Mouse (Mus musculus) left cerebral cortex, postnatal 36 days (tissue): ENCODE data around the gene Gm49361. TPM values are rescaled to one million over a fixed set of nuclear protein-coding genes. Genes with fewer than 3 reads are reported as not detected.
A peak's percentile ranks its signal among the peaks of the same experiment; 100 is the strongest.
"Not testable (repeated sequence)": the region's sequence is repeated elsewhere in the genome, so short reads cannot be mapped to it uniquely, and the experiment has no call there.

Source experiments
- DNase-seq, 2 experiments: peaks; one replicate each; pipeline ENCODE4 v3.0.0; 2021 to 2022; ENCODE audit warnings: low spot score in 2 of 2, mixed read lengths in 1 of 2
- intact Hi-C: fragments of 180-260 bp; cut with DNase I; formaldehyde crosslinking; loops from one replicate; pipeline ENCODE4 v1.15.1; 2025
- total RNA-seq, 2 experiments: library from RNA; stranded (reverse); gene quantifications; 2 replicates each; pipeline ENCODE4 v1.2.3; 2021

Gm49361 gene
- total RNA-seq, 2 experiments from 2014 or later, result not detected

DNA sequence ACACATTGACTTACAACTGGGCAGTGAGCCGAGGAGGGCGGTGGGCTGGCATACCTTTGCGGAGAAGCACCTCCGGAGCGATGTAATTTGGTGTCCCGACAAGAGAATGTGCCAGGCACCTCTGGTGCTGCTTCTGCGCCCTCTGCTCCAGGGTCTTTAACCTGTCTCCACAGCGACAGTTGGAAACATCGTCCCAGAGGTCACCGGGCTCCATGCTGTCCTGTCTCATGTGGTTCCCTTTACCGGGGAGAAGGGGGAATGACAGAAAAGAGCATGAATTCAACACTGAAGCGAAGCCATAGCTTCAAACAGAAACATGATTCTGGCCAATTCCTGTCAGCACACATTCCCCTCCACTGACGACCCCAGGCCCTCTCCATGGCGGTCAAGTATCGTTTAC lies 49.8 kb downstream of the Gm49361 start:
- DNase-seq, result no peak
- intact Hi-C loops, result no loop called here

DNA sequence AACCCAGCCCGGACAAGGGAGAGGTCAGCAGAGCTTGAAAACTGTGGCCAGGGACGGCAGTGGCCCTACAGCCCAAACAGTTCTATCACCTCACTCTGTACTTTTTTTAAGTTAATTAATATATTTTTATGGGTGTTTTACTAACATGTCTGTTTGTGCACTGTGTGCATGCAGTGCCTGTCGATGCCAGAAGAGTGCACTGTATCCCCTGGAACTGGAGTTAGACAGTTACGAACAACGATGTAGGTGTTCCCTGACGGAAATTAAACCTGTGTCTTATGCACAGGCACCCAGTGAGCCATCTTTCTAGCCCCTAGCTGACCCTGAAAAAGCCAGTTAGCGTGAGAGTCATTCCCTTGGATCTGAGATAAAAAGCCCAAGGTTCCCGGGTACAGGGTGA lies 50.4 kb downstream of the Gm49361 start:
- no peak for DNase-seq
- intact Hi-C loops, result no loop called here

DNA sequence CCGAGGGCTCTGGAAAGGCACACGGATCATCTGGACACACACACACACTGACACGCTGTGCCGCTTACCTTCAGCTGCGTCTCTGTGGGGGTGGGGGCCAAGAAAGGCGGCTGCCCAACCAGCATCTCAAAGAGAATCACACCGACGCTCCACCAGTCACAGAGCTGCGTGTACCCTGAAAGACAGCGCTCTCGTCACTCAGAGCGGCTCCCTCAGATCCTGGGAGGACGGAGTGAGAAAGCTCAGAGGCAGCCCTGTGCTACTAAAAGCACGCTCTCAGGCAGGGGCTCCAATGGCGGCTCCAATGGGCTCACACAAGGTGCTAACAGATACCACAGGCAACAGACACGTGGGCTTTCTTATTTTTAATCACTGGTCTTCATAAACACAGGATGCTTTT lies 51.7 kb downstream of the Gm49361 start:
- intact Hi-C loops, result no loop called here
- no peak for DNase-seq

DNA sequence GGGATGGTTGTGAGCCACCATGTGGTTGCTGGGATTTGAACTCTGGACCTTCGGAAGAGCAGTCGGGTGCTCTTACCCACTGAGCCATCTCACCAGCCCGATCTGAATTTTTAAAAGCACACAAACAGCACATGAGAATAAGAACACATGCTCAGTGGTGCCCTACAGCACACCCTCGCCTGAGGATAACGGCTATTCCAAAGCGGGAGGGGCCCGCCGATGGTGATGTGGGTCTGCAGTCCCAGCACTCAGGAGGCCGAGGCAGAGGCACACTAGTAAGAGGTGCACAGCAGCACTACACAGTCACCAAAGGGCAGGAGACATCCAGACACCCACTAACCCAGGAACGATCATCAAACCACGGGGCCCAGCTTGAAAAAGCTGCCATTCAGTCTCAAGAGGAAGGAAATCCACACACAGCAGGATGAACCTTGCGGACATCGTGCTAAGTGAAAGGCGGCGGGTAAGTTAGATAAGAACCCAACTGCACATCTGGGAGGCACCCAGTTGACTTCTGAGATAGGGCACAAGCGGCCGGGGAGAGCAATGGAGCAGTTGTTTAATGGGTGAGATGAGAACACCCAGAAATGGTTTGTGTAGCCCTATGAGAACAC lies 53.3 kb downstream of the Gm49361 start:
- intact Hi-C loops, result no loop called here
- no peak for DNase-seq

DNA sequence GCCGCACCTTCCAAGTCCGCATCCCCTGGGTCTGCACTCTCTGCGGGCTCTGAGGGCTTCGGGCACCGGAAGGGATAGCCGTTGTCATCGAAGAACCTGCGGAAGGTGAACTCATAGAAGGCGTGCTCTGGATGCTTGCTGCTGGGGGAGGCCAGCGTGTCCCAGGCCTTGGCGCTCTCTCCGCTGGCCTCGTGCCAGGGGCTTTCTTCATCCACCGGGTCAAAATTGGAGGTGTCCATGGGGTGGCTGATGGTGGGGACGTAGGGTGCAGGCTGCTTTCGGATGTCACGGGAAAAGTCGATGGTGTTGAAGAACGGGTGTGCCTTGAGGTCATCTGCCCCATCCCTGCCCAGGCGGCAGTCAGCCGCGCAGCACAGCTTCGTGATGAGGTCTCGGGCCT lies 54.6 kb downstream of the Gm49361 start:
- intact Hi-C loops, result no loop called here
- DNase-seq, result no peak

DNA sequence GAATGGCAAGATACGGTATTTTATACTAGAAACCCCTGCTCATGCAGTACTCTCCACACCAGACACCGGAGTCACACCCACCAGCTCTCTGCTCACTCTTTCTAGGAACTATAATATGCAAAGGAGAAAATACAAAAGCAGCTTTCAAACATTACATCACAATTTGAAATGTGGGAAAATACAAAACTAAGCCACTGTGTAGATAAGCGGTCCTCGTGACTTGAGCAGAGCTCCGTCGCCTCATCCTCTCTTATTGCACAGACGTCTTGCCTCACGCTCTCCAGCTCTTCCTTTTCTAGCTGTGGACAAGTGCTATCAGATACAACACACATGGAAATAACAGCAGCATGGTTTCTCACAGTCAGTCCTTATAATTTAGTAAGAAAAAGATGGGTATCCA lies 55.2 kb downstream of the Gm49361 start:
- intact Hi-C loops, result no loop called here

DNA sequence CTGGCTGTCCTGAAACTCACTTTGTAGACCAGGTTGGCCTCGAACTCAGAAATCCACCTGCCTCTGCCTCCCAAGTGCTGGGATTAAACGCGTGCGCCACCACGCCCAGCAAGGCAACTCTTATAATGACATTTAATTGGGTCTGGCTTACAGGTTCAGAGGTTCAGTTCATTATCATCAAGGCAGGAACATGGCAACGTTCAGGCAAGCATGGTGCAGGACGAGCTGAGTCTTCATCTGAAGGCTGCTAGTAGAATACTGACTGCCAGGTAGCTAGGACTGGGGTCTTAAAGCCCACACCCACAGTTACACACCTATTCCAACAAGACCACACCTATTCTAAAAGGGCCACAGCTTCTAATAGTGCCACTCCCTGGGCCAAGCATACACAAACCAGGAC lies 57.8 kb downstream of the Gm49361 start:
- not testable (repeated sequence) for DNase-seq
- intact Hi-C loops, result loop anchor here (10.0 kb wide), 1 partner anchor 107 kb away; the partner anchor contains the start of gene Sap18

More for the DNA sequence above, 55.2 kb downstream of the Gm49361 start:
- no peak for DNase-seq

DNA sequence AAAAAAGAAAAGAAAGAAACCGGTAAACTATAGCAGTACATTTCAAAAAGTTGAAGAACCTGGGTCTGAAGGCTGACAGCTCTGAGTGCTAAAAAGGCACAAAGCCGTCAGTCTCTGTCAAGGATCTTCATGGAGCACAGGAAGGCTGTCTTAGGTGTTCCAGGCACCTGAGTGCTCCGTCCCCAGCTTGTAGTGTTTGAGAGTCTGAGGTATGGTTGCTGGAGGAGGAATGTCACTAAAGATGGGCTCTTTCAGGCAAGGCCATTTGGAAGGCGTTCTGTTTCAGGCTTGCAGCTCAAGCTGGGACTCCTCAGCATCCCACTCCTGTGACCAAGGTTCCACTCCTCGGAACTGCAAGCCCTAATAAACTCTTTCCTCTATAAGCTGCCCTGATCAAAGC lies 58.5 kb downstream of the Gm49361 start:
- intact Hi-C loops, result loop anchor here (10.0 kb wide), 1 partner anchor 107 kb away; the partner anchor contains the start of gene Sap18
- DNase-seq, result no peak

DNA sequence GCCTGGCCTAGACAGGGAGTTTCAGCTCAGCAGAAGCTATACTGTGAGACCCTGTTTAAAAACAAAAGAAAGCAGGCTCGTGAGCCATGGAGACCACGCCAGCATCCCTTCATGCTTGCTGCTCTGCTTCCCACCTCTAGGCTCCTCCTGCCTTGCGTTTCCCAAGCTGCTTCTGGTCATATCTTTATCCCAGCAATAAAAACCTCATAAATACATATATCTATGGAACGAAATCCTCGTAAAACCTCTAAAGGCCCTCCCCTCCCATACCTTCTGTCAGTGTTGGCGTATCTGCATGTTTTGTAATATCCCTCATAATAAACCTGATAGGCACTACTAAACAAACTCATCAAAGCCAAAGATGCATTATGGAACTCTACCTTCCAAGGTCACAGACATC lies 59.3 kb downstream of the Gm49361 start:
- intact Hi-C loops, result loop anchor here (10.0 kb wide), 1 partner anchor 108 kb away; the partner anchor contains the start of gene Sap18
- DNase-seq, result no peak

DNA sequence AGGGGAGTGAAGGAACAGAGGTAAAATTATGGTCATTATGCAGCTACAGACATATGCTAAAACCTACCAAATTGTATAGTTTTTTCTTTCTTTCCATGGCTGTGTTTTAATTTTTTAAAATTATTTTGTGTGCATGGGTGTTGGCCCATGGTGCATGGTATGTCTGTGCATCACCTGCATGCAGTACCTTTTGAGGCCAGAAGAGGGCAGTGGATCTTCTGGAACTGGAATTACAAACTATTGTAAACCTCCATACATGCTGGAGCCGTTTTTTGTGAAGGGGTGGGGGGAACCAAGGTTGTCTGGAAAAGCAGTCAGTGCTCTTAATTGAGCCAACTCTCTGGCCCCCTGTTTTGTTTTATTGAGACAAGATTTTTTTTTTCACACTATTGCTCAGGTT lies 61.3 kb downstream of the Gm49361 start:
- peak in 1 of 2 experiments; percentile 28 for DNase-seq
- intact Hi-C loops, result loop anchor here (5.0 to 10.0 kb wide), 2 partner anchors 43 to 110 kb away; partner anchors contain the start of gene Sap18

DNA sequence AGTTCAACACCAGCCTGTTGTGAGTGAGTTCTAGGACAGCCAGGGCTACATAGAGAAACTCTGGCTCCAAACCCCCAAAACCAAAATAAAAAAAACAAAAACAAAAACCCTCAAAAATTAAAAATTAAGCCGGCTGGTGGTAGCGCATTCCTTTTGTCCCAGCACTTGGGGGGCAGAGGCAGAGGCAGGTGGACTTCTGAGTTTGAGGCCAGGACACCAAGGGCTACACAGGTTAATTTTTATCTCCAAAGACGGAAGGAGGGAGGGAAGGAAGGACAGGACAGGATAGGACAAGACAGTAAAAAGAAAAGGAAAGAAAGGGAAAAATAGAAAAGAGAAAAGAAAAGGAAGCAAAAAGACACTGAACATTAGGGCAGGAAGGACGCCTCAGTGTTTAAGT lies 63.2 kb downstream of the Gm49361 start:
- intact Hi-C loops, result loop anchor here (5.0 to 10.0 kb wide), 2 partner anchors 45 to 112 kb away; partner anchors contain the start of gene Sap18
- DNase-seq, result no peak

DNA sequence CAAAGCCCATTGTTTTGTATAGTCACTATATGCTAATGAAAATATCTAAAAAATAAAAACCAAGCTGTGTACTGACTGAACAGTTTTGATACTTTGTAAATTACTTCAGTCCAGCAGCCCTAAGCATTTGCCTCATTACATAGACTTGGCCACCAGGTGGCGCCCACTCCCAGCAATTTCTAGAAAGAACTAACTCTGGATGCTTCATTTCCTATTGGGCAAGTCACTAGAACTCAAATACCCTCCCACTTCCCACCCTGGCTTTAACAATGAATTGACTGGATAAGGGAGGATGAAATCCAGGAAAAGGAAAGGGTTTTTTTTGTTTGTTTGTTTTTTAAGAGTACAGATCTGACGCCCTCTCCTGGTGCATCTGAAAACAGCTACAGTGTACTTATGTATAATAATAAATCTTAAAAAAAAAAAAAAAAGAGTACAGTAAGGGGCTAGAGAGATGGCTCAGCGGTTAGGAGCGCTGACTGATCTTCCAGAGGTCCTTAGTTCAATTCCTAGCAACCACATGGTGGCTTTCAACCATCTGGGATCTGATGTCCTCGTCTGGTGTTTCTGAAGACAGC lies 65.9 kb downstream of the Gm49361 start:
- intact Hi-C loops, result loop anchor here (2.0 to 10.0 kb wide), 4 partner anchors 47 to 1435 kb away; partner anchors contain the start of gene Sap18
- DNase-seq, result peak; percentile 70 to 80

DNA sequence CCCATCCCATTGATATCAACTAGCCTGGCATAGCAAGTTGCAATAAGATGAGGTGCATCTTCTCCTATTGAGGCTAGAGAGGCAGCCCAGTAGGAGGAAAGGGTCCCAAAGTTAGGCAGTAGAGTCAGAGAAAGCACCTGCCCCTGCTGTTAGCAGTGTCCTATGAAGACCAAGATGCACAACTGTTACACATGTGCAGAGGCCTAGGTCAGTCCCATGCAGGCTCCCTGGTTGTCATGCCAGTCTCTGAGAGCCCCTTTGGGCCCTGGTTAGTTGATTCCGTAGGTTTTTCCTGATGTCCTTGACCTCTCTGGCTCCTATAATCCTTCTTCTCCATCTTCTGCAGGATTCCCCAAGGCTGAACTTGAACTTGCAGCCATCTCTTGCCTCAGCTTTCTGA lies 66.4 kb downstream of the Gm49361 start:
- intact Hi-C loops, result loop anchor here (2.0 kb wide), 1 partner anchor 231 kb away; no protein-coding TSS in a partner anchor
- no peak for DNase-seq

DNA sequence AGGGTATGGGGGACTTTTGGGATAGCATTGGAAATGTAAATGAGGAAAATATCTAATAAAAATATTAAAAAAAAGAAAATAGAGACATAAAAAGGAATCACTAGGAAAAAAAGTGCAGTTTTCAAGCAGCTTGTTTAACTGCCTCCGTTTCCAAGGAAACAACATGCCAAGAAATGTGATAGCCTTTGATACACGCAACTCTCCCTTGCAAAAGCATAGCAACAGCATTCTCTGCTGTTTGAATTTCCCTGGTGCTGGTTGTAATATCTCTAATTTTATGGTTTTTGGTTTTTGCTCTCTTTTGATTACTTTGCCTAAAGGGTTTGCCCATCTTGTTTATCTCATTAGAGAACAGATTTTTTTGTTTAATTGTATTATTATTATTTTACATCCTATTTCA lies 70.4 kb downstream of the Gm49361 start:
- intact Hi-C loops, result no loop called here

DNA sequence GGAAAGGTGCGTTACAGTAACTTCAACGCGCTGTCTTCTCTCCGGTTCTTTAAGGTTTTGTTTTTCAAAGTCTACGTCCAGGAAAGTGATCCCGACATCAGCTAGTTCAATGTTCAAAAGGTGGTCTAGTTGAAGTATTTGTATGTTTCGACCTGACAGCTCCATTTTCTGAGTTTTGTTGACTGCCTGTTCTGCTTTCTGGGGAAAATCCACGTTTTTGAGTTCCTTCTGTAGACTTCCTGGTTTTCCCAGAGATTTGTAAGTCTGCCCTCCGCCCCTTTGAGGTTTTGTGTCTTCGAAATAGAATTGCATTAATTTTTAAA lies 80.3 kb downstream of the Gm49361 start:
- intact Hi-C loops, result no loop called here
- DNase-seq, result no peak

More for the DNA sequence above, 70.4 kb downstream of the Gm49361 start:
- DNase-seq, result no peak

DNA sequence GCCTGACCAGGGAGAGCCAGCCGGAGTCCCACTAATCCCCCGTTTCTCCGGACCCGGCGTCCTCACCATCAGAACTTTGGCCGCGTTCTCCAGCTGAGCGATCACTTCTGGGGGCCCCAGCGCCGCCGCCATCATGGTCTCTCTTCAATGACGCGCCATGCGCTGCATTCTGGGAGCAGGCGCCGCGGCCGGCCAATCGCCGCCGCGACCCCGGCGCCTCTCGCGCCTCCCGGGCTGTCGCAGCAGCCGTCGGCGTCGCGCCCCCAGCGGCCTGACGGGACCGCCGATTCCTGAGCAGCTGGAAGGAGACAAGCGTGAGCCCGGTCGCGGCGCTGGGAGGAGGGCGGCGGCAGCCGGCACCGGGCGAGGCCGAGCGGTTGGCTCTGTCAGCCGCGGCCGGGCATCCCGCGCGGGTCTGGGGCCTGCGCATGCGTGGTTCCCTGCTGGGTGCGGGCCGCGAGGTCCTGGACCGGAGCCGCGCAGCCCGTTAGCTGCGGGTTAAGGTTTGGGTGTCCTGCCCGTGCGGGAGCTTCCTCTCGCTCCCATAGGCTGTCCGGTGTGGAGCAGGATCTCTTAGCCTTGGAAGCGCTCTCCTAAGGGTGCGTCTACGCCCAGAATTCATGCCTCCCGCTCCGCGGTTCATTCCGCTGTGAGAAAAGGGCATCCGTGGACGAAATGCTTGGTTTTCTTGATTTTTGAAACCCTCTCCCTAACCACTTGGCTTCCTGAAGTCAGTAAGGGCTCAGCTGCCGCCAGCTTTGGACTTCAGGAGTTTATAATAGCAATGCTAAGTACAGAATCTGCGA lies 80.9 kb downstream of the Gm49361 start, which contains the start of gene Xpo4:
TSS of gene Xpo4 (minus strand) at position 609 of the 806 bp plus-strand sequence.
- peak; percentile 90 for DNase-seq
- intact Hi-C loops, result no loop called here

DNA sequence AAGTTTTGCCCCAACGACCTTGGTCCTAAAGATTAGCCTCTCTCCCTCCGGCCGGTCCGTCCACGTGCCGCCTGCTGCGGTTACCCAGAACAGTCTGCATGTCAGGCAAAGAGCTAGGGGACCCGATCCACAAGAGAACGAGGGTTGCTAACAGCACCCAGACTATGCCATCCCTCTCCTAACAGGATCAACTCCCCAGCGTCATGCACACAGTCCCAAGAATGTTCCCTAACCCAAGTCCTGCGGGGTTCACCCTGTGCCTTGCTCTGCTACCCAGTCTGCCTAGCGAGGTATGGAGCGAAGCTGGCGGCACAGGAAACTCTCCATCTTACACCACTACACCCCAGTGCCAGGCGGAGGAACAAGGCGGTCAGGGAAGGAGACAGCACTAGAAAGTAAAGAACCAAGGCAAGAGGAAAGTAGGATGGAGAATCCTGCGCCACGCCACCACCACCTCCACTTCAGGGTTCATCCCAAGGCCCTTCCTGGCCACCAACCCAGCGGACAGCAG lies 81.5 kb downstream of the Gm49361 start:
- intact Hi-C loops, result no loop called here
- DNase-seq, result no peak

DNA sequence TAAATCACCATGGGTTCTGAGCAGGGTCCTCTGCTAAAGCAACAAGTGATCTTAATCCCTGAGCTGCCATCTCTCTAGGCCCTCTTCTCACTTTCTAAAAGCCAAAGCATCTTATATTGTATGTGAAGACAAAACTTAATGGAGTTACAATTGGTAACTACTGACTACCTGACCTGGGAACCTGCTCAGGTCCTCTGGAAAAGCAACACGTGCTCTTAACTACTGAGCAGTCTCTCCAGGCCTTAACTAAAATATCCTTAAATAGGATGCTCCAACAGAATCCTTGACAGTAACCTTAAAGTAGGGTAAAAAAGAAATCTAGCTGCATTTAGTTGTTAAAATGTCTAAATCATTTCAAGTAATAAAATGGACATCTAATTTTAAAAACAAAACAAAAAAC lies 82.3 kb downstream of the Gm49361 start:
- intact Hi-C loops, result no loop called here

DNA sequence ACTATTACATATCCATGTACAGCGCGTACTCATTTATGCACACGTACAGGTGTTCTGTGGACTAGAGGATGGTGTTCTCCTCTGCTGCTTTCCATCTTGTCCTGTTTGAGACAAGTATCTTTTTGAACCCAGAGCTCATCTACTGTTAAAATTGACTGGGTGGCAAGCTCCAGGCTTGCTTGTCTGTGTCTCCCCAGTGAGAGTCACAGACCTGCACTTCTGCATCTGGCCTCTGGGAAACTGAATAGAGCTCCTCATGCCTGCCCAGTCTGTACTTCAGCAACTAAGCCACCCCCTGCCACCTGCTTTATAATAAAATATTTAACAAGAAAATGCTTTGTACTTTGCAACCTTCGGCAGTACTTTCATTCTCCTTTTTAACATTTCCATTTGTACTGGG lies 87.6 kb downstream of the Gm49361 start:
- intact Hi-C loops, result no loop called here
- no peak for DNase-seq

More for the DNA sequence above, 82.3 kb downstream of the Gm49361 start:
- no peak for DNase-seq

DNA sequence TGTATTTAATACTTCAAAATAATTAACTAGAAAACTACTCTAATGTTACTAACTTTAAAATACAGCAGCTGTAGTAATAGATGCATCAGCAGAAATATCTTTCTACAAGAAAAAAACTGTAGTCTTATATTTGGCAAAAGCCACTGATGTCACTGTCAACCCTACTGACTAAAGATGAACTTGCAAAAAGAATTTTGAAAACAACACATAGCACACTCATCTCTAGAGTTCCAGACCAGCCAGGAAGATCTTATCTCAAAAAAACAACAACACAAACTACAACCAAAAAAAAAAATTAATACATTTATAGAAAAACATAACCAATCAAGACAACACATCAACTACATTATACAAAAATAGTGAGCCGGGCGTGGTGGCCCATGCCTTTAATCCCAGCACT lies 88.4 kb downstream of the Gm49361 start:
- DNase-seq, result no peak
- intact Hi-C loops, result no loop called here
